Mouse (Mus musculus): Measurements from ENCODE around the gene Stk11ip. TPM values are rescaled to one million over a fixed set of nuclear protein-coding genes. Genes with fewer than 3 reads are reported as not detected.

Stk11ip gene
- polyA plus RNA-seq, 1 experiment from 2014 or later, result 20.4 TPM

Other genes starting within 250 kb of the Stk11ip start
- 251 and 327 TPM in 2 replicates for gene Resp18, start 243.1 kb upstream of the Stk11ip start, polyA plus RNA-seq (2015; fragmentation: Nextera tagmentation; extraction: Ambion mirVana)
- gene Dnpep, start 203.5 kb upstream of the Stk11ip start, polyA plus RNA-seq (2015; fragmentation: Nextera tagmentation; extraction: Ambion mirVana), result 149 and 150 TPM in 2 replicates
- gene Des, start 161.2 kb upstream of the Stk11ip start, polyA plus RNA-seq (2015; fragmentation: Nextera tagmentation; extraction: Ambion mirVana), result 1.7 and 10.9 TPM in 2 replicates
- 20.3 and 20.4 TPM in 2 replicates for gene Speg, start 146.2 kb upstream of the Stk11ip start, polyA plus RNA-seq (2015; fragmentation: Nextera tagmentation; extraction: Ambion mirVana)
- gene Gmppa, start 85.6 kb upstream of the Stk11ip start, polyA plus RNA-seq (2015; fragmentation: Nextera tagmentation; extraction: Ambion mirVana), result 77.8 and 78.4 TPM in 2 replicates
- gene Asic4, start 71.1 kb upstream of the Stk11ip start, polyA plus RNA-seq (2015; fragmentation: Nextera tagmentation; extraction: Ambion mirVana), result 20.3 and 21.6 TPM in 2 replicates
- gene Chpf, start 42.2 kb upstream of the Stk11ip start, polyA plus RNA-seq (2015; fragmentation: Nextera tagmentation; extraction: Ambion mirVana), result 42.1 and 46.4 TPM in 2 replicates
- 50.5 and 52.5 TPM in 2 replicates for gene Tmem198, start 42.0 kb upstream of the Stk11ip start, polyA plus RNA-seq (2015; fragmentation: Nextera tagmentation; extraction: Ambion mirVana)
- gene Obsl1, start 15.1 kb upstream of the Stk11ip start, polyA plus RNA-seq (2015; fragmentation: Nextera tagmentation; extraction: Ambion mirVana), result 25.4 and 26.1 TPM in 2 replicates
- gene Inha, start 14.5 kb upstream of the Stk11ip start, polyA plus RNA-seq (2015; fragmentation: Nextera tagmentation; extraction: Ambion mirVana), result 17.9 and 18.7 TPM in 2 replicates
- 84.9 and 85.4 TPM in 2 replicates for gene Slc4a3, start 24.7 kb downstream of the Stk11ip start, polyA plus RNA-seq (2015; fragmentation: Nextera tagmentation; extraction: Ambion mirVana)